Mouse (Mus musculus): Measurements from ENCODE around the gene Krt86. TPM values are rescaled to one million over a fixed set of nuclear protein-coding genes. Genes with fewer than 3 reads are reported as not detected.
"Not testable (repeated sequence)": the region's sequence is repeated elsewhere in the genome, so short reads cannot be mapped to it uniquely, and the experiment has no call there.

Krt86 gene
- polyA plus RNA-seq, 1 experiment from 2014 or later, result not detected

DNA sequence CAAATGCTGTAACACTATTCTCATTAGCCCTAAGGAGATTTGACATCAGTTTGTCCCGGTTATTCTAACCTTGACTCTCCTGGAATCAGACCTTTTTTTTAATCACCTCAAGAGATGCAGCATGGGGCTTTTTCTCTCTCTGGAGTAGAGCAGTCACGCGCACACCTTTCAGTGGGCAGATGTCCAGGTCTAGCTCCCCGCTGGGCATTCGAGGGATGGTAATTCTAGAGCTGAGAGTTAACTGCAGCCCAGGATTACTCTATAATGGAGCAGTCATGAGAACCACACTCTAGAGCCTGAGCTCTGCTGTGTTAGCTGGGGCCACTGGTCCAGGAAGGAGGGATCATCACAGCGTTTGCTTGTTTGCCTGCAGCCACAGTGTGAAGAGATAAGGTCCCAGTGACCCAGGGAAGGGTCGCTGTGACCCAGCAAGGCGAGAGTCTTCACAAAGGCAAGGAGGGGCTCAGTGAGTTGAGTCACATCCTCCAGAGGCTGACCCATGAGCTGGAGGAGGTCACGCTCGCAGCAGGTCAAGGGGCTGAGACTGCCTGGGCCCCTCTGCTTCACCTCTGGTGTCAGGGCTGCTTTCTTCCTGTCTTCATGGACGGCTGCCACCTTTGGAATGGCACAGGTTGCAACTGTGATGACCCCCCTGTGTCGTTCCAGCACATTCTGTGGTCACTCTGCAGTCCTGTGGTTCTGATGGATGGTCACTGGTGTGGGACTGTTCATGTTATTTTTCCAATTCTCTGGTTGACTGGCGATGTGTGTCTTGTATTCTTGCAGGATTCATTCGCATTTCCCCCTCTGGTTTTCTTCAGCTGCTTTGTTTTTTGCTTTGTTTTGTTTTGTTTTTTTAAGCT lies 33.8 kb downstream of the Krt86 start:
- WGBS, result 40% methylated on average over 14 of the region's 14 CpGs
- Histone ChIP-seq H3K4me3 (ENCODE audit: low read length) (no peak overlapping the region), H3K27ac (ENCODE audit: low read length) (no peak overlapping the region), H3K36me3 (ENCODE audit: control insufficient read depth, insufficient read depth) (no peaks in the 10 kb centered on the region), H3K4me2 (ENCODE audit: low read depth, low read length) (no peak overlapping the region), H3K9ac (ENCODE audit: low read length) (no peak overlapping the region), H3K9me3 (replicated peaks; ENCODE audit: control insufficient read depth, low read length) (no peaks in the 10 kb centered on the region), H3K4me1 (ENCODE audit: control insufficient read depth, insufficient read depth, low read length) (no peaks in the 10 kb centered on the region), H3K27me3 (ENCODE audit: control insufficient read depth, insufficient read depth, low read length) (no peaks in the 10 kb centered on the region)
- no peak for ATAC-seq (replicated peaks; ENCODE audit: extremely low read depth, insufficient read depth, low FRiP score)

- no peak overlapping the region for H3K27ac ChIP-seq (ENCODE audit: low read length)
- no peaks in the 10 kb centered on the region for H3K27me3 ChIP-seq (ENCODE audit: control insufficient read depth, insufficient read depth, low read length)
- H3K4me2 ChIP-seq (ENCODE audit: low read depth, low read length), result no peak overlapping the region
- H3K36me3 ChIP-seq (ENCODE audit: control insufficient read depth, insufficient read depth), result no peaks in the 10 kb centered on the region
- WGBS, result 65% methylated on average over 9 of the region's 9 CpGs
- H3K9me3 ChIP-seq (replicated peaks; ENCODE audit: control insufficient read depth, low read length), result no peaks in the 10 kb centered on the region
- H3K9ac ChIP-seq (ENCODE audit: low read length), result no peak overlapping the region
- no peaks in the 10 kb centered on the region for H3K4me1 ChIP-seq (ENCODE audit: control insufficient read depth, insufficient read depth, low read length)
- ATAC-seq (replicated peaks; ENCODE audit: extremely low read depth, insufficient read depth, low FRiP score), result no peak
- no peak overlapping the region for H3K4me3 ChIP-seq (ENCODE audit: low read length)
Measured at GRCm38 (mm10) chr15:101508247-101508646, 35.0 kb downstream of the Krt86 start.

GRCm38 (mm10) chr15:101517161-101517560 lies 43.9 kb downstream of the Krt86 start, which contains the start of gene Gm49425:
TSS of gene Gm49425 (minus strand) at chr15:101517261.
- not testable (repeated sequence) for H3K27ac ChIP-seq (ENCODE audit: low read length); H3K4me2 ChIP-seq (ENCODE audit: low read depth, low read length); H3K4me3 ChIP-seq (ENCODE audit: low read length); H3K4me1 ChIP-seq (ENCODE audit: control insufficient read depth, insufficient read depth, low read length); ATAC-seq (replicated peaks; ENCODE audit: extremely low read depth, insufficient read depth, low FRiP score); H3K27me3 ChIP-seq (ENCODE audit: control insufficient read depth, insufficient read depth, low read length); H3K36me3 ChIP-seq (ENCODE audit: control insufficient read depth, insufficient read depth); H3K9me3 ChIP-seq (replicated peaks; ENCODE audit: control insufficient read depth, low read length); H3K9ac ChIP-seq (ENCODE audit: low read length)
- 64% methylated on average over 2 of the region's 2 CpGs for WGBS

- no peak for ATAC-seq (replicated peaks; ENCODE audit: extremely low read depth, insufficient read depth, low FRiP score)
- Histone ChIP-seq H3K4me2 (ENCODE audit: low read depth, low read length) (no peak overlapping the region), H3K4me3 (ENCODE audit: low read length) (no peak overlapping the region), H3K9me3 (replicated peaks; ENCODE audit: control insufficient read depth, low read length) (peaks cover 4% of the 10 kb centered on the region; the same call in 1 of the 2 replicates), H3K36me3 (ENCODE audit: control insufficient read depth, insufficient read depth) (no peaks in the 10 kb centered on the region), H3K9ac (ENCODE audit: low read length) (no peak overlapping the region), H3K27me3 (ENCODE audit: control insufficient read depth, insufficient read depth, low read length) (peaks cover 5% of the 10 kb centered on the region), H3K27ac (ENCODE audit: low read length) (no peak overlapping the region), H3K4me1 (ENCODE audit: control insufficient read depth, insufficient read depth, low read length) (no peaks in the 10 kb centered on the region)
- WGBS, result 8% methylated on average over 2 of the region's 2 CpGs
Measured at GRCm38 (mm10) chr15:101519792-101520191, 46.5 kb downstream of the Krt86 start.

DNA sequence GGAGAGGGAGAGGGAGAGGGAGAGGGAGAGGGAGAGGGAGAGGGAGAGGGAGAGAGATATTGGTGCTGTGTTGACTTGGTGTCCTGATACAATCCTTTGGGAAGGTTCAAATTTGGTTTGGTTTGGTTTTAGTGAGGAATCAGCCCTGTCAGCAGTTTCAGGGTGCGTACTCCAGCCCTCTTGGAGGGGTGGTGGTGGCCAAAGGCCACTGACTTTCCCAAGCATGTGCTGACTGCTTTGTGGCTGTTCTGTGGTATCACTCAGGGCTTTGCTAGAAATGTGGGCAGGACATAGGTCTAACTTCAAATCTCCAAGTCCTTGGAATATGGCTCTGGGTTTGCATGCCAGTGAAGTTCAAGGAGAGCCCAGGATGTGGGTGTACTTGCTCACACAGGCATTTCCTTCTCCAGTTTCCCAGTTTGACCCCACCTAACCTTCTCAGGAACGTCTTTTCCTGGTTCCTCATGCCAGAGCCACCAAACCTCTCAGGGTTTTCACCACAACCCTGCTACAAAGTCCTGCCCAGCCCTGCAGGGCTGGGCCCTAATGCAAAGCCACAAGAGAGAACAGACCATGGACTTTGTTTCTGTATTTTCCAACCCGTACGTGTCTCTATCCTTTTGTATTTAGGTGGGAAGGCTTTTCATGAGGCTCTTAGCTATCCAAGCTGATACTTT lies 49.4 kb downstream of the Krt86 start:
- no peak for ATAC-seq (replicated peaks; ENCODE audit: extremely low read depth, insufficient read depth, low FRiP score)
- Histone ChIP-seq H3K9me3 (replicated peaks; ENCODE audit: control insufficient read depth, low read length) (no peaks in the 10 kb centered on the region), H3K4me2 (ENCODE audit: low read depth, low read length) (no peak overlapping the region), H3K4me3 (ENCODE audit: low read length) (no peak overlapping the region), H3K9ac (ENCODE audit: low read length) (no peak overlapping the region), H3K36me3 (ENCODE audit: control insufficient read depth, insufficient read depth) (no peaks in the 10 kb centered on the region), H3K27ac (ENCODE audit: low read length) (no peak overlapping the region), H3K27me3 (ENCODE audit: control insufficient read depth, insufficient read depth, low read length) (peaks cover 5% of the 10 kb centered on the region), H3K4me1 (ENCODE audit: control insufficient read depth, insufficient read depth, low read length) (no peaks in the 10 kb centered on the region)
- 65% methylated on average over 4 of the region's 4 CpGs for WGBS

Other genes starting within 250 kb of the Krt86 start
- 3.1 and 3.4 TPM in 2 replicates for gene Grasp, start 249.3 kb upstream of the Krt86 start, polyA plus RNA-seq (2015; fragmentation: Nextera tagmentation; extraction: Ambion mirVana)
- gene Nr4a1, start 219.2 kb upstream of the Krt86 start, polyA plus RNA-seq (2015; fragmentation: Nextera tagmentation; extraction: Ambion mirVana), result 12.6 and 13.5 TPM in 2 replicates
- gene Atg101, start 189.2 kb upstream of the Krt86 start, polyA plus RNA-seq (2015; fragmentation: Nextera tagmentation; extraction: Ambion mirVana), result 64.5 and 68.9 TPM in 2 replicates
- 2.8 and 7.1 TPM in 2 replicates for gene 6030408B16Rik, start 180.3 kb upstream of the Krt86 start, polyA plus RNA-seq (2015; fragmentation: Nextera tagmentation; extraction: Ambion mirVana)
- gene Krt80, start 103.3 kb upstream of the Krt86 start, polyA plus RNA-seq (2015; fragmentation: Nextera tagmentation; extraction: Ambion mirVana), result 8.7 and 9.0 TPM in 2 replicates
- gene Krt7, start 62.4 kb upstream of the Krt86 start, polyA plus RNA-seq (2015; fragmentation: Nextera tagmentation; extraction: Ambion mirVana), result 19.6 and 28.9 TPM in 2 replicates
- 0.14 TPM in 1 of 2 replicates, not detected in the other for gene Krt87, start 34.7 kb upstream of the Krt86 start, polyA plus RNA-seq (2015; fragmentation: Nextera tagmentation; extraction: Ambion mirVana)
- gene Krt88, start 25.7 kb upstream of the Krt86 start, polyA plus RNA-seq (2015; fragmentation: Nextera tagmentation; extraction: Ambion mirVana), result not detected in 2 replicates
- not detected in 2 replicates for gene Krt81, start 9.7 kb upstream of the Krt86 start, polyA plus RNA-seq (2015; fragmentation: Nextera tagmentation; extraction: Ambion mirVana)
- gene Krt83, start 18.0 kb downstream of the Krt86 start, polyA plus RNA-seq (2015; fragmentation: Nextera tagmentation; extraction: Ambion mirVana), result 0.25 TPM in 1 of 2 replicates, not detected in the other
- gene Gm49425, start 43.8 kb downstream of the Krt86 start, polyA plus RNA-seq (2015; fragmentation: Nextera tagmentation; extraction: Ambion mirVana), result not detected in 2 replicates
- gene Krt84, start 59.3 kb downstream of the Krt86 start, polyA plus RNA-seq (2015; fragmentation: Nextera tagmentation; extraction: Ambion mirVana), result not detected in 2 replicates
- gene Krt82, start 77.2 kb downstream of the Krt86 start, polyA plus RNA-seq (2015; fragmentation: Nextera tagmentation; extraction: Ambion mirVana), result not detected in 2 replicates
- gene Krt90, start 89.5 kb downstream of the Krt86 start, polyA plus RNA-seq (2015; fragmentation: Nextera tagmentation; extraction: Ambion mirVana), result not detected in 2 replicates
- gene Krt75, start 100.4 kb downstream of the Krt86 start, polyA plus RNA-seq (2015; fragmentation: Nextera tagmentation; extraction: Ambion mirVana), result 0.17 and 0.19 TPM in 2 replicates
- gene Gm5414, start 154.7 kb downstream of the Krt86 start, polyA plus RNA-seq (2015; fragmentation: Nextera tagmentation; extraction: Ambion mirVana), result not detected in 2 replicates
- gene Gm5478, start 173.9 kb downstream of the Krt86 start, polyA plus RNA-seq (2015; fragmentation: Nextera tagmentation; extraction: Ambion mirVana), result not detected in 2 replicates
- 0.28 TPM in 1 of 2 replicates, not detected in the other for gene Krt6b, start 206.8 kb downstream of the Krt86 start, polyA plus RNA-seq (2015; fragmentation: Nextera tagmentation; extraction: Ambion mirVana)
- 0.62 TPM in 2 replicates for gene Krt6a, start 220.8 kb downstream of the Krt86 start, polyA plus RNA-seq (2015; fragmentation: Nextera tagmentation; extraction: Ambion mirVana)
- gene Krt5, start 239.4 kb downstream of the Krt86 start, polyA plus RNA-seq (2015; fragmentation: Nextera tagmentation; extraction: Ambion mirVana), result 11.4 and 17.2 TPM in 2 replicates

All from heart, embryonic 16.5 days (tissue).